Mouse (Mus musculus): ENCODE results near the gene Mical2.

The Mical2 gene

GRCm38 (mm10) chr7:112369046-112369445 is 143.4 kb downstream of the Mical2 start:
- peak; percentile 80 to 86 for DNase-seq

- DNase-seq: no peak
These were observed 144.3 kb downstream of the Mical2 start for GRCm38 (mm10) chr7:112369977-112370376.

GRCm38 (mm10) chr7:112371387-112371786 is 145.7 kb downstream of the Mical2 start:
- no peak for DNase-seq

GRCm38 (mm10) chr7:112374035-112374434 is 148.4 kb downstream of the Mical2 start:
- DNase-seq: no peak

GRCm38 (mm10) chr7:112375062-112375461 is 149.4 kb downstream of the Mical2 start:
- no peak for DNase-seq

GRCm38 (mm10) chr7:112375900-112376299 is 150.2 kb downstream of the Mical2 start:
- peak; percentile 38 to 50 for DNase-seq

- no peak for DNase-seq
These were observed 151.0 kb downstream of the Mical2 start for GRCm38 (mm10) chr7:112376611-112377010.

- DNase-seq: peak; percentile 63 to 76
These were observed 151.7 kb downstream of the Mical2 start for GRCm38 (mm10) chr7:112377314-112377713.

GRCm38 (mm10) chr7:112378056-112378455 is 152.4 kb downstream of the Mical2 start:
- no peak for DNase-seq

- no peak for DNase-seq
These were observed 152.8 kb downstream of the Mical2 start for GRCm38 (mm10) chr7:112378476-112378875.

- no peak for DNase-seq
These were observed 160.9 kb downstream of the Mical2 start for GRCm38 (mm10) chr7:112386521-112386920.

- no peak for DNase-seq
These were observed 162.2 kb downstream of the Mical2 start for GRCm38 (mm10) chr7:112387876-112388275.

GRCm38 (mm10) chr7:112388363-112388875 is 162.8 kb downstream of the Mical2 start:
- no peak for DNase-seq

- no peak for DNase-seq
These were observed 164.1 kb downstream of the Mical2 start for GRCm38 (mm10) chr7:112389611-112390251.

- DNase-seq: peak; percentile 48 to 53
These were observed 164.7 kb downstream of the Mical2 start for GRCm38 (mm10) chr7:112390252-112390936.

GRCm38 (mm10) chr7:112390937-112391605 is 165.4 kb downstream of the Mical2 start:
- peak in 1 of 2 experiments; percentile 38 for DNase-seq

- no peak for DNase-seq
These were observed 172.1 kb downstream of the Mical2 start for GRCm38 (mm10) chr7:112397786-112398185.

GRCm38 (mm10) chr7:112399425-112400170 is 173.9 kb downstream of the Mical2 start:
- no peak for DNase-seq

GRCm38 (mm10) chr7:112400175-112400574 is 174.5 kb downstream of the Mical2 start:
- peak; percentile 74 to 77 for DNase-seq

- no peak for DNase-seq
These were observed 179.4 kb downstream of the Mical2 start for GRCm38 (mm10) chr7:112405061-112405460.

- no peak for DNase-seq
These were observed 179.9 kb downstream of the Mical2 start for GRCm38 (mm10) chr7:112405578-112405977.

- no peak for DNase-seq
These were observed 181.9 kb downstream of the Mical2 start for GRCm38 (mm10) chr7:112407597-112407996.

- DNase-seq: no peak
These were observed 184.3 kb downstream of the Mical2 start for GRCm38 (mm10) chr7:112409991-112410390.

Measured in lung, adult 18-20 months (tissue).